Mouse (Mus musculus) C3H10T1/2 (cell line): ENCODE results near the gene Xylt2. TPM values are rescaled to one million over a fixed set of nuclear protein-coding genes. Genes with fewer than 3 reads are reported as not detected.

Source experiments
- polyA plus RNA-seq, 2 experiments: library from polyadenylated mRNA; unstranded; fragments of >200 nt; fragmentation: generic; extraction: Trizol; gene quantifications; one replicate each; pipeline ENCODE4 v1.2.1; 2012; ENCODE audit warnings: missing spikeins in 2 of 2

Xylt2 gene
- 10 to 100 TPM in 1 of 2 experiments, 1 to 10 TPM in 1; 9.0 to 35.0 TPM for polyA plus RNA-seq

GRCm38 (mm10) chr11:94676754-94677606 lies at the start of gene Xylt2:
Gene Xylt2, minus strand, starts transcription at chr11:94677515.

DNA sequence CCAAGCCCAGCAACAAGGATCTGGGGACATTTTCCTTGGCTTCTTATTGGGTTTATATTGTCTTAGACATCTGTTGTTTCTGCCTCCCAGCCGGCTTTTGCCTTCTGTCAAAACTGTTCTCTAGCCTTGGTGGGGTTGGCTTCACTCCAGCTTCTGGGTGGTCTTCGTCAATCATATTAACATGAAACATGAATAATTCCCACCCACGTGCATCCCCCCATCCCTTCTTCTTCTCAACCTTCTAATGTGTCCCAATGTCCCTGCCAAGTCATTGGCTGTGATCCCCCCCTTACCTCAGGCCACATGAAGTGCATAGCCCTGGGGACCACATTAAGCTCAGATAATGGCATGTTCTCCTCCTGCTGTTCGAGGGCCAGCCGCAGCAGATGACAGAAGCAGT lies 27.2 kb upstream of the Xylt2 start, which contains the start of gene Gm11541:
TSS of gene Gm11541 (minus strand) at position 28 of the 400 bp plus-strand sequence.

GRCm38 (mm10) chr11:94653663-94654436 lies 23.5 kb downstream of the Xylt2 start, which contains the start of the genes Mrpl27 and Eme1:
Gene Mrpl27, plus strand, starts transcription at chr11:94653767.
Gene Eme1, minus strand, starts transcription at chr11:94653964.

GRCm38 (mm10) chr11:94629199-94629883 lies 48.0 kb downstream of the Xylt2 start, which contains the start of gene Lrrc59:
Gene Lrrc59, plus strand, starts transcription at chr11:94629767.

Other genes with a start within 250 kb of the Xylt2 start
- 10 to 100 TPM in 1 of 2 experiments, under 1 TPM in 1; 0.15 to 53.5 TPM for gene Cacna1g, start 203.3 kb downstream of the Xylt2 start, polyA plus RNA-seq
- 1 to 10 TPM in 1 of 2 experiments, not detected in 1; 1.1 TPM for gene Spata20, start 191.3 kb downstream of the Xylt2 start, polyA plus RNA-seq
- 1 to 10 TPM; 1.4 to 1.9 TPM for gene Epn3, start 177.5 kb downstream of the Xylt2 start, polyA plus RNA-seq
- gene Mycbpap, start 155.8 kb downstream of the Xylt2 start, polyA plus RNA-seq = under 1 TPM in 1 of 2 experiments, not detected in 1; 0.24 TPM
- 1 to 10 TPM; 1.9 to 5.3 TPM for gene Rsad1, start 128.3 kb downstream of the Xylt2 start, polyA plus RNA-seq
- gene Chad, start 112.5 kb downstream of the Xylt2 start, polyA plus RNA-seq = under 1 TPM in 1 of 2 experiments, not detected in 1; 0.08 TPM
- gene Acsf2, start 75.6 kb downstream of the Xylt2 start, polyA plus RNA-seq = 1 to 10 TPM; 1.2 to 5.9 TPM
- gene Lrrc59, start 47.7 kb downstream of the Xylt2 start, polyA plus RNA-seq = 100 to 1,000 TPM; 116 to 226 TPM
- gene Mrpl27, start 23.7 kb downstream of the Xylt2 start, polyA plus RNA-seq = 100 to 1,000 TPM in 1 of 2 experiments, 10 to 100 TPM in 1; 81.1 to 126 TPM
- 1 to 10 TPM; 7.5 to 8.1 TPM for gene Eme1, start 23.6 kb downstream of the Xylt2 start, polyA plus RNA-seq
- not detected for gene Gm11541, start 27.0 kb upstream of the Xylt2 start, polyA plus RNA-seq
- under 1 TPM; 0.05 to 0.19 TPM for gene Cdc34b, start 64.3 kb upstream of the Xylt2 start, polyA plus RNA-seq
- not detected for gene Tmem92, start 105.2 kb upstream of the Xylt2 start, polyA plus RNA-seq